Mouse (Mus musculus) CD8-positive naive resting alpha-beta T cell, adult 57 days (primary cell): ENCODE measurements around the gene Orai1. TPM values are rescaled to one million over a fixed set of nuclear protein-coding genes. Genes with fewer than 3 reads are reported as not detected.

Experiments
- total RNA-seq: library from RNA; stranded (reverse); gene quantifications from one replicate; pipeline ENCODE4 v1.2.4, GENCODE M21; 2023

Orai1 gene
- 57.3 TPM for total RNA-seq

GRCm38 (mm10) chr5:123014753-123015701, at the start of gene Orai1:
Gene Orai1, plus strand, starts transcription at chr5:123015074.

GRCm38 (mm10) chr5:122989551-122990330, 25.1 kb upstream of the Orai1 start, which contains the start of gene Kdm2b:
Gene Kdm2b, minus strand, starts transcription at chr5:122989823.

GRCm38 (mm10) chr5:123046916-123047315, 32.0 kb downstream of the Orai1 start, which contains the start of gene Morn3:
Gene Morn3, minus strand, starts transcription at chr5:123047016.

DNA sequence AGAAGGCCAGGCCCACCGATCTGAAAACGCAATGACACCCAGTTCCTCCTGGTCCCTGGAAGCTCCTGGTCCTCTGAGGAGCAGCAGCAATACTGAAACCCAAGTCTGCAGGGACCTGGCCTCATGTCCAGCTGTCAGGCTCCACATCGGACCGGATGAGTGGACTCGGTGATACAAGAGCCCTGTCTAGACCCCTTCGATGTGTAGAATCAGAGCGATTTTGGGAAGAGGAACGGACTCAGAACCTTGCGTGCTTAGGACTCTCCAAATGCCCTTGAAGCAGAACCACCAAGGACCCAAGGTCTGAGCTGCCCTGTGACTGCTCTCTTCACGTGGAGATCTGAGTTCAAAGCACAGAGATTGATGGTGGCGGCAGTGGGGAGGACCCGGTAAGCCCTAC, 53.2 kb downstream of the Orai1 start, which contains the start of gene Tmem120b:
TSS of gene Tmem120b (plus strand) at position 301 of the 400 bp plus-strand sequence.

Other genes starting within 250 kb of the Orai1 start
- 28.9 TPM for gene Camkk2, start 235.7 kb upstream of the Orai1 start, total RNA-seq
- gene Anapc5, start 193.7 kb upstream of the Orai1 start, total RNA-seq: 274 TPM
- 35.5 TPM for gene Rnf34, start 165.0 kb upstream of the Orai1 start, total RNA-seq
- gene Kdm2b, start 25.3 kb upstream of the Orai1 start, total RNA-seq: 46.9 TPM
- 0.52 TPM for gene Morn3, start 31.9 kb downstream of the Orai1 start, total RNA-seq
- 9.0 TPM for gene Tmem120b, start 53.3 kb downstream of the Orai1 start, total RNA-seq
- 66.3 TPM for gene Rhof, start 117.6 kb downstream of the Orai1 start, total RNA-seq
- 86.2 TPM for gene Setd1b, start 127.1 kb downstream of the Orai1 start, total RNA-seq
- 25.1 TPM for gene Psmd9, start 154.3 kb downstream of the Orai1 start, total RNA-seq
- gene Hpd, start 167.7 kb downstream of the Orai1 start, total RNA-seq: not detected
- 3.1 TPM for gene Wdr66, start 237.0 kb downstream of the Orai1 start, total RNA-seq